Mouse (Mus musculus) intestine, embryonic 16.5 days (tissue): ENCODE results near the gene Nt5m. TPM values are rescaled to one million over a fixed set of nuclear protein-coding genes. Genes with fewer than 3 reads are reported as not detected.

Source experiments
- ATAC-seq: fragments of 200-750 bp; cut with Nextera tagmentation; 2 replicates; pipeline ENCODE4 v1.8.0; 2017; ENCODE audit warnings: moderate TSS enrichment, moderate library complexity
- H3K27ac ChIP-seq: fragments of 300-500 bp; sonication (generic); 2 replicates; pipeline ENCODE4 v1.5.1; 2014; ENCODE audit warnings: mild to moderate bottlenecking, low read length
- H3K27me3 ChIP-seq: fragments of 300-500 bp; sonication (generic); replicated peaks from 2 replicates; pipeline ENCODE4 v1.6.1; 2014; ENCODE audit warnings: low read length, control low read depth, mixed read lengths; ENCODE audit not compliant: control insufficient read depth, insufficient read depth
- H3K36me3 ChIP-seq: fragments of 300-500 bp; sonication (generic); 2 replicates; pipeline ENCODE4 v1.6.1; 2014; ENCODE audit warnings: low read length, control low read depth; ENCODE audit not compliant: control insufficient read depth, insufficient read depth
- H3K4me1 ChIP-seq: fragments of 300-500 bp; sonication (generic); 2 replicates; pipeline ENCODE4 v1.6.1; 2014; ENCODE audit warnings: low read length, control low read depth, mixed read lengths; ENCODE audit not compliant: control insufficient read depth, insufficient read depth
- H3K4me2 ChIP-seq: fragments of 300-500 bp; sonication (generic); 2 replicates; pipeline ENCODE4 v1.6.1; 2014; ENCODE audit warnings: low read depth, low read length, control low read depth
- H3K4me3 ChIP-seq: fragments of 300-500 bp; sonication (generic); 2 replicates; pipeline ENCODE4 v1.5.1; 2014; ENCODE audit warnings: mild to moderate bottlenecking, low read length
- H3K9ac ChIP-seq: fragments of 300-500 bp; sonication (generic); 2 replicates; pipeline ENCODE4 v1.6.1; 2014; ENCODE audit warnings: low read depth, low read length
- H3K9me3 ChIP-seq: fragments of 300-500 bp; sonication (generic); 2 replicates; pipeline ENCODE4 v1.6.1; 2016; ENCODE audit warnings: low read length, control low read depth; ENCODE audit not compliant: control insufficient read depth
- WGBS: fragments of 180-500 bp; shearing (Covaris S2); extraction: QIAGEN DNeasy Blood & Tissue Kit; methylation state at CpG from one replicate; pipeline ENCODE4 v1.1.7; 2014; 5-methylcytosine and 5-hydroxymethylcytosine counted together
- polyA plus RNA-seq: library from polyadenylated mRNA; unstranded; fragments of >200 nt; fragmentation: Nextera tagmentation; extraction: Ambion mirVana; gene quantifications from 2 replicates; pipeline ENCODE4 v1.2.1, GENCODE M21; 2015

Gene Nt5m
- polyA plus RNA-seq, 1 experiment from 2014 or later: 34.5 TPM

DNA sequence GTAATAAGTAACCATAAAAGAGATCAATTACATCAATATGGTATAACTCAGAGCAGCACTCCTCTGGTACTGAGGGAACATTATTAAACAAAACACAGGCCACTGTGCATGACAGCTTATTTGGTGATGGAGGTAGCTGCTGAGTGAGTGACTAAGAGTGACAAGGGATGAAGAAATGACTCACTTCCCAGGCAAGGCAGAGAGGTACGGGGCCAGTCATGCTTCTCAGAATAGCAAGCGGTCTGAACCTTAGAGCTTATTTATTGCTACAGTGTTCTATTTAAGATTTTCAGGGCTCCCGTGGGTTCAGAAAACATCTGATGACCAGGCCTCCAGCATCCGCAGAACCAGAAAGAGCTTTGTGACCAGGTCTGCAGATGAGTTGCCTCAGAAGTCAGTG, 74.5 kb downstream of the Nt5m start:
- Histone ChIP-seq H3K4me2 (no peak overlapping the region), H3K36me3 (no peaks in the 10 kb centered on the region), H3K27ac (no peak overlapping the region), H3K4me1 (no peaks in the 10 kb centered on the region), H3K9me3 (no peaks in the 10 kb centered on the region), H3K27me3 (no peaks in the 10 kb centered on the region), H3K4me3 (no peak overlapping the region), H3K9ac (no peak overlapping the region)
- 74% methylated on average over 4 of the region's 4 CpGs for WGBS
- ATAC-seq: no peak

DNA sequence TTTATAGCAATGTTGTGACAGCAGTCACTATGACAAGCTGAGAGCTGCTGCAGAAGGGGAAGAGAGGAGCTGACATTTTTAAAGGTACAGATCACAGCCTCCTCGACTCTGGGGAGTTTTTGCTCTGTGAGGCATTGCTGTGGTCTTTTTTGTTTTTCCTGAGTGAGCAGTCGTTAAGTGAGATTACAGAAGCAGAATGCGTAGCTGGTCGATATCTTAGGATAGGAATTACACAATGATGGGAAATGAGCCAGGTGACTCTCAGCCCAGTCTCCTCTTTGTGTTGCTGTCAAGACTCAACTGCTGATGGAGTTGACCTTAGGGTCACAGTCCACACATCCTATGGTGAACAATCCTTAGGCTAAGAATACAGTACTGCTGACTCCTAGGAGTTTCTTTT, 78.8 kb downstream of the Nt5m start:
- Histone ChIP-seq H3K27ac (no peak overlapping the region), H3K9ac (no peak overlapping the region), H3K4me2 (no peak overlapping the region), H3K9me3 (no peaks in the 10 kb centered on the region), H3K36me3 (no peaks in the 10 kb centered on the region), H3K4me3 (no peak overlapping the region), H3K27me3 (no peaks in the 10 kb centered on the region), H3K4me1 (peaks cover 3% of the 10 kb centered on the region; the same call in 1 of the 2 replicates)
- peak; percentile 52; the same call in 1 of the 2 replicates for ATAC-seq
- WGBS: 46% methylated on average over 4 of the region's 4 CpGs

DNA sequence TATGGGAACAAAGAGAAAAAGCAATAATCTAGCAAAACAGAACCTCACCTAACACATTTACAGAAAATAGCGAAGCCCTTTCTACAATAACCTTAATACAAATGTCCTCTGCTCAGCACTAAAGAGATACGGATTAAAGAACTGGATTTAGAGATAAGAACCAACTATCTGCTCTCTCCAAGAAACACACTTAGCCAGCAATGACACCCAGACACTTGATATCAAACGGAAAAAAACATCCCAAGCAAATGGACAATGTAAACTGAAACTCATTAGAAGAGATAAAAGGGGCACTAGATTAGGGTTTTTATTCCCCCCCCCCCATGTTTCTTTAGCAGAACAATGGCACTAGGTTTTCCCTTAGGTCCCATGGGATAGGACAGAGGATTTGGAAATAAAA, 80.2 kb downstream of the Nt5m start:
- Histone ChIP-seq H3K27ac (no peak overlapping the region), H3K27me3 (no peaks in the 10 kb centered on the region), H3K4me2 (no peak overlapping the region), H3K9me3 (no peaks in the 10 kb centered on the region), H3K36me3 (no peaks in the 10 kb centered on the region), H3K9ac (no peak overlapping the region), H3K4me3 (no peak overlapping the region), H3K4me1 (peaks cover 3% of the 10 kb centered on the region; the same call in 1 of the 2 replicates)
- WGBS: 64% methylated on average over 3 of the region's 3 CpGs
- ATAC-seq: no peak

DNA sequence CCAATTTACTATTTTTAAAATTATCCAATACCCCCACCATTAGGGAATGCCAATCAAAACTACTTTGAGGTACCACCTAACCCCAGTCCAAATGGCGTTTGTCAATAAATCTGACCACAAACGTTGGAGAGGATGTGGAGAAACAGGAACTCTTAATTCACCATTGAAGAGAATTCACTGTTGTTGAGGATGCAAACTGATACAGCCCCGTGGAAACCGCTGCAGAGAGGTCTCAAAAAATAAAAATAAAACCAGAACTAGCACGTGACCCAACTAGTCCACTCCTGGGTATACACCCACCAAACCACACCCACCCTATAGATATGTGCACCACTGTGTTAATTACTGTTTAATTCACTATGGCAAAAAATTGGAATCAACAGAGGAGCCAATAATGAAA, 81.1 kb downstream of the Nt5m start:
- ATAC-seq: no peak

DNA sequence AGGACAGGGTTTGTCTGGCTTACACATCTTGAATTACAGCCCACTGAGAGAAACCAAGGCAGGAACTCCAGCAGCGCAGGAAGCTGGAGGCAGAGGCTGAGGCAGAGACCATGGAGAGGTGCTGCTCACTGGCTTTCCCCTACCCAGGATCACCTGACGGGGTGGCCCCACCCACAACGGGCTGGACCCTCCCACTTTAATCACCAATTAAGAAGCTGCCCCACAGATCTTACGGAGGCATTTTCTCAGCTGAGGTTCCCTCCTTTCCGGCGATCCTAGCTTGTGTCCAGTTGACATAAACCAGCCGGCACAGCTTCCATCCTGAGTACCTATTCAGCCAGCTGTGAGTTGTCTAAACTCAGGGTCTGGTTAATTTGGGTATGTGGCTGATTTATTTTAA, 82.0 kb downstream of the Nt5m start:
- H3K4me3 ChIP-seq: 0 out of 2 replicates have a peak overlapping the region, but pooled peaks have one; percentile 8
- peak; percentile 78 for ATAC-seq
- H3K27me3 ChIP-seq: no peaks in the 10 kb centered on the region
- WGBS: 15% methylated on average over 7 of the region's 7 CpGs
- 0 out of 2 replicates have a peak overlapping the region, but pooled peaks have one; percentile 2 for H3K27ac ChIP-seq
- H3K4me2 ChIP-seq: peak overlapping the region; percentile 37; the same call in 1 of the 2 replicates
- peaks cover 3% of the 10 kb centered on the region; the same call in 1 of the 2 replicates for H3K4me1 ChIP-seq
- H3K36me3 ChIP-seq: no peaks in the 10 kb centered on the region
- H3K9ac ChIP-seq: no peak overlapping the region
- no peaks in the 10 kb centered on the region for H3K9me3 ChIP-seq

More for the DNA sequence above, 81.1 kb downstream of the Nt5m start:
- Histone ChIP-seq H3K9me3 (no peaks in the 10 kb centered on the region), H3K9ac (no peak overlapping the region), H3K4me1 (peaks cover 3% of the 10 kb centered on the region; the same call in 1 of the 2 replicates), H3K36me3 (no peaks in the 10 kb centered on the region), H3K27me3 (no peaks in the 10 kb centered on the region), H3K4me2 (no peak overlapping the region), H3K27ac (no peak overlapping the region), H3K4me3 (no peak overlapping the region)
- 67% methylated on average over 5 of the region's 5 CpGs for WGBS

DNA sequence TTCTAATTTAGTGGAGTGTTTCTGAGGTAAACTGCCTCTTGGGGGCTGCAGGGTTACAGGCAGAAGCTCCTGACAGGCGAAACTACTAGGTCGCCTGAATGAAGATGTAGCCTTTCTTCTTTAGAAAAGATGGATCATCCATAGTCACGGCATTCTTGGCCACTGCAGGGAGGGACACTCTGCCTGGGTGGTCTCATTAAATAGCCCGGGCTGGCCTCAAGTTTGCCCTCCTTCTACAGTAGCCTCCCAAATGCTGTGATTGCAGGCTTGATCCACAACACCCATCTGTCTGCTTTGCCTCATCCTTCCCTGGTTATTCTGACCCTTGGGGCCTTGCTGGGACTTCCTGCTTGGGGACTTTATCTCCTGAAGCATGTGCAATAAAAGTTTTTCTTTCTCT, 90.8 kb downstream of the Nt5m start:
- Histone ChIP-seq H3K27ac (peak overlapping the region; percentile 62; the same call in 1 of the 2 replicates), H3K4me3 (no peak overlapping the region), H3K36me3 (no peaks in the 10 kb centered on the region), H3K9ac (no peak overlapping the region), H3K4me1 (peaks cover 30% of the 10 kb centered on the region), H3K9me3 (no peaks in the 10 kb centered on the region), H3K4me2 (no peak overlapping the region), H3K27me3 (no peaks in the 10 kb centered on the region)
- WGBS: 52% methylated on average over 4 of the region's 4 CpGs
- no peak for ATAC-seq

Other genes with a start within 250 kb of the Nt5m start
- not detected in 2 replicates for gene Olfr223, start 246.2 kb upstream of the Nt5m start, polyA plus RNA-seq
- gene Mprip, start 178.1 kb upstream of the Nt5m start, polyA plus RNA-seq: 23.9 and 25.2 TPM in 2 replicates
- 2.7 and 4.0 TPM in 2 replicates for gene Pld6, start 51.8 kb upstream of the Nt5m start, polyA plus RNA-seq
- 46.5 and 51.6 TPM in 2 replicates for gene Flcn, start 29.4 kb upstream of the Nt5m start, polyA plus RNA-seq
- 165 and 184 TPM in 2 replicates for gene Cops3, start 391 bp downstream of the Nt5m start, polyA plus RNA-seq
- gene Med9, start 108.8 kb downstream of the Nt5m start, polyA plus RNA-seq: 33.0 and 33.4 TPM in 2 replicates
- gene Rasd1, start 125.5 kb downstream of the Nt5m start, polyA plus RNA-seq: 2.0 and 2.3 TPM in 2 replicates
- 6.7 and 8.7 TPM in 2 replicates for gene Pemt, start 207.0 kb downstream of the Nt5m start, polyA plus RNA-seq